Mouse (Mus musculus) kidney, postnatal 14 days (tissue): ENCODE data around the gene Prdm5.

ENCODE experiments used
- DNase-seq: peaks from one replicate; pipeline ENCODE4 v3.0.0; 2022; ENCODE audit warnings: mixed read lengths

Prdm5 gene

DNA sequence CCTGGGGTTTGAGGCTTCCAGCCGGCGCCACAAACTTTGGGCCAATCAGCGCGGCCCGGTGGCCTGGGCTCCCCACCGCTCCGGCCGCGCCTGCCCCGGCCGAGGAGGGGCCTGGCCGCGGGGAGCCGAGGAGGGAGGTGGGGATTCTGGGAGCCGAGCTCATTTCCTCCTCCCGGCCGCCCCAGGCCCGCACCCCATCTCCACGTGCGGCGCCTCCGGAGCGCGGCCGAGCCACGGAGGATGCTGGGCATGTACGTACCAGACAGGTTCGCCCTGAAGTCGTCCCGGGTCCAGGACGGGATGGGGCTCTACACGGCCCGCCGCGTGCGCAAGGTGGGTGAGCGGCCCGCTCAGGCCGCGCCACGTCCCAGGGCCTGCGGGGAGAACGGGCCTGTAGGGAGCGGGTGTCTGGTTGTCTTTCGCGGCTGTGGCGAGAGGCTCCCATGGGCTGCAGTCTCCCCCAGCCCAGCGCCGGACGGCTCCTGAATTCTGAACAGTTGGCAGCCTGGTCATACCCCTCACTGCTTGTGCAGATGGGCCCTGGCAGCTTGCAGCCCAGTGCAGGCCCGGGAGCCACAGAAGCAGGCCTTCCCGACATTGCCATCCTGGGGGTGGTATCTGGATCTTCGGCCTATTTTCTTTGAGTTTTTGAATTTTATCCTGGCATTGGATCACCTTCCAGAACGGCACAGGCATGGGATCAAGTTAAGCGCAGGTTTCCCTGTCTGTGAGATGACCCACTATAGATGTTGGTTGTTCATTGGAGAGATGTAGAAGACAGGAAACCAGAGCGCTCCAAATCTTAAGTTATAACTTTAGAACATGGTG lies at the start of gene Prdm5:
TSS of gene Prdm5 (plus strand) at position 128 of the 828 bp plus-strand sequence.
- DNase-seq, result peak; percentile 79

DNA sequence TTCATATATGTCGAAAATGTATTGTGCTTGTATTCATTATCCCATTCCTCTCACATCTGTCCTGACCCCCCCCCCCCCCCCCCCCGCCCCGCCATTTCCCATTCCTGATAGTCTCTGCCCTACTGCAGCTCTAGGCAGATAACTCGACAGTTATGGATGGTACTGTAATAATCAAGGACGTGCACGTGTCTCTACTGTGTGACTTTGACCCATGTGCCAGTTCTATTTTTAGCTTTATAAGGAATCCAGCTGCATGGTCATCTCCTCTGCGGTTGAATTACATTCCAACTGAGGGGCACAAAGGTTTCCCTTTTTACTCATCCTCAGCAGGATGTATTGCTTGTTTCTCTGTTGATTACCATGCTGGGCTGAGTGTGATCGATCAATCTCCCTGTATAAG lies 39.3 kb upstream of the Prdm5 start:
- DNase-seq, result no peak

- no peak for DNase-seq
Measured at GRCm38 (mm10) chr6:65743144-65743870, 35.5 kb upstream of the Prdm5 start.

DNA sequence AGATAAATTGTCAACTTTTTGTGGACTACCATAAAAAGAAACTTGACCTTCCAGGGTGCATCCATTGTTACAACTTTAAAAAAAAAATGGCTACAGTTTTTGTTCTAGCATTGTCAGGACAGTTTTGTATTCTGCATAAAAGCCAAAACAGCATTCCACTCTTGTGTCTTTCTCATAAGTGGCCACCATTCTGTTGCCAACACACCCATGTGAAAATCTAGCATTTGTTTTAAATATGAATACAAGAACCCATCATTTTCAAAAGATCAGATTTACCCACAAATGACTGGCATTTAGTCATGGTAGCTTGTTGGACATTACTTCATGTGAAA lies 35.0 kb upstream of the Prdm5 start:
- DNase-seq, result no peak

GRCm38 (mm10) chr6:65758214-65758613 lies 20.6 kb upstream of the Prdm5 start:
- no peak for DNase-seq

DNA sequence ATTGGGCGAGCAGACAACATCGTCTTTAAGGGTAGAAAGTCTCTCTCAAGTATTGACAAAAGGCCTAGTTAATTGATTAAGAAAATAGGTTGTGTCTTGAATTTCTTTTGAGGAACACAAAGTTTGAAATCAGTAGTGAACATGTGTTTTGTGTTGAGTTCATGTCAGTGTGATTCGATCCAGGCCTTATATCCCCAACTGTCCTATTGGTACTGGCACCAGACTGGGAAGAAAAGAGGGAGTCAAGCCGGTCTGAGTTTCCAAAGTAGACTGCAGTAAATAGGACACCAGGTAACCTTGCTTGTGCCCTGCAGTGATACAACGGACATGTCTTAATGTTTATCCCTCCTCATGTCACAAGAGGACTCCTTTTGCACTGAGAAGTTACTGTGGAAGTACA lies 19.6 kb upstream of the Prdm5 start:
- no peak for DNase-seq

DNA sequence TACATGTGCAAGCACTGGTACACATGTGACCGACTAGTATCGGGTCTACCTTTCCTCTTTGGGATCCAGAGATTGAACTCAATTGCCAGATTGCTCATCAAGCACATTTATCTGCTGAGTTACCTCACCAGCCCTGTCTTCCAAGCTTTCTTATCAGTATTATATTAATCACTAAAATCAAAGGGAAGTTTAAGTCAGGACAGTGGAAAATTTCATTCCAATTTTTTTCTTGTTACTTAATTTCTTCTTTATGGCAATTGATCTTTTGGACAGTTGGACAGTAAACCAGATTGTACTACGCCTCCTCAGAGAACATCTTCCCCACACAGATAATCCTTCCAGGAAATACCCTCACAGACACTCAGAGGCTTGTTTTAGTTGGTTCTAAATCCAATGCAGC lies 18.7 kb upstream of the Prdm5 start:
- no peak for DNase-seq

DNA sequence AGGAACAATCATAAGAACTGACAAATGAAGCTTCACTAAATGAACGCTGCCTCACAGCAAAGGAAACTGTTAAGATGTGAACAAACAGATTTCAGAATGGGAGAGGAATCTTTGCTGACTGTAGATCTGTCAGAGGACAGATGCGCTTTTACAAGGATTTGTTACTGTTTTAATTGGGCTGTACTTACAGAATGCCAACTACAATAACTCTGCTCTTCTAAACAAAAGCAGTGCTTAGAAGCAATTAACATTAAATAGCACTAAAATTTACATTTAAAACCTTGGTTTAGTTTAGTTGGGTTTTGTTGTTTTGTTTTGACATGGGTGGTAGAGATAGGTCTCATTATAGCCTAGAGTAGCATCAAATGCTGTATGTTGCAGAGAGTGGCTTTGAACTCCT lies 14.3 kb upstream of the Prdm5 start:
- DNase-seq, result no peak

DNA sequence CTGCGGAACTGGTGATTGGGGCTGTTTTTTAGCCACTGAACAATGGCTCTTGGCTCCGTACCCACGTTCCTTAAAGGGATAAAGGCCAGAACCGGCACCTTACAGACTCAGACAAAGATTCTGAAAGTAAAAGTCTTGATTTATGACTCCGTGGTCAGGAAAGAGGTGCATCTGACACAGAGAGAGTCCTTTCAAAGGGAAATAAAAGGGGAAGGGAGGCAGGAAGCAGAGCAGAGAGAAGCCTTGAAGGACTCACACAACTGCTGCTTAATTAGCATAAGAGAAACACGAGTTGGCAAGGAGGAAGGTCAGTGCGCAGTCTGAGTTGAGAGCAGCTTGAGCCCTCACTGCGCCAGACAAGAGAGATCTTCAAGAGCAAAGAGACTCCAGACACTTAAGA lies 13.7 kb upstream of the Prdm5 start:
- DNase-seq, result peak; percentile 55

GRCm38 (mm10) chr6:65765752-65766397 lies 12.9 kb upstream of the Prdm5 start:
- no peak for DNase-seq

- DNase-seq, result no peak
Measured at GRCm38 (mm10) chr6:65767911-65768310, 10.9 kb upstream of the Prdm5 start.

DNA sequence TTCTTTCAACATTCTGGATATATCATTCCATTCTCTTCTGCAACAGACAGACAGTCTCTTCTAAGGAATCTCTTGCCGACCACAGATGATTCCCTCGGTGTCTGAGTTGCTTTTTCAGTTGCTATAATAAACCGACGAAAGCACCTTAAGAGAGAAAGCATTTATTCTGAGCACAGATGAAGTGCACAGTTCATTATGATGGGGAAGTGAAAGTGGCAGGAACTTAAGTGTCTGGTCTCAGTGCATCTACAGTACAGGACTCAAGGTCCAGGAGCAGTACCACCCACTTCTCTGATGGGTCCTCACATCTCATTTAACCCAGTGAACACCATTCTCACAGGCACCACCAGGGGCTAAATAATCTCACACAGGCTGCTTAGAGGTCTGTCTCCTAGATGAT lies 5.2 kb upstream of the Prdm5 start:
- no peak for DNase-seq

GRCm38 (mm10) chr6:65779689-65780233 lies 973 bp downstream of the Prdm5 start:
- DNase-seq, result peak; percentile 14

- DNase-seq, result no peak
Measured at GRCm38 (mm10) chr6:65781441-65781840, 2.7 kb downstream of the Prdm5 start.

DNA sequence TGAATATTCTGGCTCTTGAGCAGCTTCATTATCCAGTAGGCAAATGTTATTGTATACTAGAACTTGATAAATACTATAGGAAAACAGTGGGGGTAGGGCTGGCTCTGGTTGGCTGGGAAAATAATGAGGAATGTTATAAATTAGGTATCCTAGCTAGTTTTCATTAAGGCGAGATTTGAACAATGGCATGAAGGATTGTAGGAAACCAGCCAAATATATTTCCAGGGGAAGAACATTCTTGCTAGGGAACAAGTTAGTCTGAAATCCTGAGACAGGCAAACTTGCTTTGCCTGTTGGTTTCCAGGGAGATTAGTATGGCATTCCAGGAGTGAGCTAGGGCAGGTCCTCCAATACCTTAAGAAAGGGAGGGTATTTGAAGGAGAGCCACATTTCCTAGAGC lies 4.9 kb downstream of the Prdm5 start:
- DNase-seq, result no peak

DNA sequence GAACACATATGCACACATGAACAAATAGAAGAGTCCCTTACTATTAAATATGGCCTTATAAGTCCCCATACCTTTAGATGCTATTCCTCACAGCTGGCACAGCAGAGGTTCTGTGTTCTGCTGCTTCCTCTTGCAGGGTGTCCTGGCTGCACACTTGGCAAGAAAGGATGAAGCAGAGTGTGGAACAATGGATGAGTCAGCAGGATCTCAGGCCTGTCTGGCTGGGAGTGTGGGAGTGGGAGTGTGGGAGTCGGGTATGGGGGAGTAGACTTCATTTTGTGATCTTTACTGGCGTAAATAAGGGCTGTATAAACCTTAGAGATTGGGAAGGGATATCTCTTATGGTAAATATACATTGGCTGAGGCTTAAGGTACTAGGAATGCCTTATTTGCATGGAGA lies 14.1 kb downstream of the Prdm5 start:
- DNase-seq, result no peak

DNA sequence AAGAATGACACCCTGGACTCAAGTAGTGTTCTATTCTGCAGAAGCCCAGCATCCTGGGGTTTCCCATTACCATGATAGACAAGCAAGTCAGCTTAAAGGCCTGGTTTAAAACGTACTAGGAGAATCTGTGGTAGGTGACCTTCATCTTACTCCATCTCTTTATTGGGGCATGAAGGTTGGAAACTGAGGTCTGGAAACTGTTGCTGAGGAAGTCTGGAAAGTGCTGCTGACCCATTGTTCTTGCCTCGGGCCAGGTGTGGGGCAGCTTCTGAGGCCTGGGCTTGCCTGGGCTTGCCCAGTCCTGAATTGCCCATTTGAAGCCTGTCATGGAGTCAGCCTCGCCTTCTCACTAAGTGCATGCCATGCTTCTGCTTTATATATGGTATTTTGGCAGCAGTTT lies 17.8 kb downstream of the Prdm5 start:
- DNase-seq, result no peak

- no peak for DNase-seq
Measured at GRCm38 (mm10) chr6:65797276-65797675, 18.5 kb downstream of the Prdm5 start.

DNA sequence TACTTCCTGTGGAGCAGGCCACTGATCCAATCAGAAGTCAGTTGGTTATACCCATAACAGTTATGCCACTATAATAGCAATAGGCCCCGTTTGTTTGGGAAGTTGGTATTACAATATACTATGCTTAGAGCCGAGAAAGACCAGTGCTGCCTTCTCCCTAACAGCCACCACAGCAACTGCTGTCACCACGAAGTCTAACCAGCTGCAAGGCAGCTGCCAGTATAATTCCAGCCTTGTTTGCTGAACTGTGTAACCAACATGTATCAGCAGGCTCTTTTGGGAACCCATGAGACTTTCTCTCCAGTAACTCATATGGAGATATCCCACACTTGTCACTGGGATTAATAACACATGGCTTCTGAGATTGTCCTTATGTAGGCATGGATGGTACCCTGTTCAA lies 19.6 kb downstream of the Prdm5 start:
- DNase-seq, result no peak

DNA sequence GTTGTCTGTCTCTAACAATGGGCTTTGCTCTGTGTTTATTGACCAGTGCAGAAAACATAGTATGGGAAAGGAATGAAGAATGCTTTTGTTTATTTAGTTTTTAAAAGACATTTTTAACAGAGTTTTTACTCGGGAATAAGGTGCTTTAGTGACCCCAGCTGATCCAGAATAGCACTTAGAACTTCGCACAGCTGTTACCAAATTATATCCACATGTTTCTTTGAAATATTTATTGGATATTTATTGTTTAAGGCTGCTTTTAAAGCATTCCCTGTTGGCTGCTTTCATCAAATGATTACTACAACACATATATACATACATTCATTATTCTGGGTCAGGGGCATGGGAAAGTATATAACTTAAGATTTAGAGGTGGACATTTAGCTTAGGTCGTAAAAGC lies 32.9 kb downstream of the Prdm5 start:
- no peak for DNase-seq

- no peak for DNase-seq
Measured at GRCm38 (mm10) chr6:65818039-65818747, 39.4 kb downstream of the Prdm5 start.

DNA sequence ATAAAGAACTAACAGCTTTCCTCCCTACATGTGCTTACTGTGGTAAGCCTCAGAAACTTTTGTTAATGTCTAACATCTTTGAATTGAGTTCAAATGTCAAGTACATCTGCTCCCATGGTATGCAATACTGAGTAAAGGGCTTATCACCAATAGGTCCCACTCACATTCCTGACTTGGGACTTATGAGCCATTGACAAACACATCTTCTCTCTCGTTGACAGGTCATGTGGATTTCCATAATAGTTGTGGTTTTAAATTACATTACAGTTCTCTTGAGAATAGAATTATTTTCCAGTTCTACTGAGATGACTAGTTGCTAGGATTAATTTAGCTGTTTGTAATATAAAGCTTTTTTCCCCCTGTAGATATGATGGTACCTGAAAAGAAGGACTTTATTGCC lies 49.9 kb downstream of the Prdm5 start:
- no peak for DNase-seq

DNA sequence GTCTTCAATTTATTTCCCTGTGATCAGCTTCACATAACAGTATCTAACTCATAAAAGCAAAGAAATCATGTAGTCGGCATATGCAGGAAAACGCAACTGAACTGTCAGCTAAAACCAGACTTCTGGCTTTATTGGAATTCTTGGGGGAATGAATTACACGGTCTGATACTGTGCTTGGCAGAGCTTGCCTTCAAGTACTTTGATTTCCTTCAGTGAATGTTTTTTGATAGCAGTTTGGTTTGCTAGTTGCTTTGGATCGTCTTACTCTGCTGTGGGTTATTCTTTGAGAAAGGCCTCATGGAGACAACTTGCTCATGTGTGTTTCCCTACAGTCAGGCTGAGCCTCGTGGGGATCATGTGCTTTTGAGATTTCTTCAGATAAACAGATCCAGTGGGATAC lies 52.7 kb downstream of the Prdm5 start:
- no peak for DNase-seq
